Mouse (Mus musculus) gonadal fat pad, adult 2 months (tissue): ENCODE results near the gene Scai. TPM values are rescaled to one million over a fixed set of nuclear protein-coding genes. Genes with fewer than 3 reads are reported as not detected.
A peak's percentile ranks its signal among the peaks of the same experiment; 100 is the strongest.
"Not testable (repeated sequence)": the region's sequence is repeated elsewhere in the genome, so short reads cannot be mapped to it uniquely, and the experiment has no call there.

ENCODE experiments used
- DNase-seq: peaks from one replicate; pipeline ENCODE4 v3.0.0-alpha.2; 2012; ENCODE audit warnings: low read depth
- polyA plus RNA-seq: library from polyadenylated mRNA; depleted of rRNA; stranded (reverse); fragments of >200 nt; gene quantifications from 2 replicates; pipeline ENCODE4 v1.2.3, GENCODE M21; 2012

Gene Scai
- polyA plus RNA-seq, 1 experiment: 3.3 TPM

DNA sequence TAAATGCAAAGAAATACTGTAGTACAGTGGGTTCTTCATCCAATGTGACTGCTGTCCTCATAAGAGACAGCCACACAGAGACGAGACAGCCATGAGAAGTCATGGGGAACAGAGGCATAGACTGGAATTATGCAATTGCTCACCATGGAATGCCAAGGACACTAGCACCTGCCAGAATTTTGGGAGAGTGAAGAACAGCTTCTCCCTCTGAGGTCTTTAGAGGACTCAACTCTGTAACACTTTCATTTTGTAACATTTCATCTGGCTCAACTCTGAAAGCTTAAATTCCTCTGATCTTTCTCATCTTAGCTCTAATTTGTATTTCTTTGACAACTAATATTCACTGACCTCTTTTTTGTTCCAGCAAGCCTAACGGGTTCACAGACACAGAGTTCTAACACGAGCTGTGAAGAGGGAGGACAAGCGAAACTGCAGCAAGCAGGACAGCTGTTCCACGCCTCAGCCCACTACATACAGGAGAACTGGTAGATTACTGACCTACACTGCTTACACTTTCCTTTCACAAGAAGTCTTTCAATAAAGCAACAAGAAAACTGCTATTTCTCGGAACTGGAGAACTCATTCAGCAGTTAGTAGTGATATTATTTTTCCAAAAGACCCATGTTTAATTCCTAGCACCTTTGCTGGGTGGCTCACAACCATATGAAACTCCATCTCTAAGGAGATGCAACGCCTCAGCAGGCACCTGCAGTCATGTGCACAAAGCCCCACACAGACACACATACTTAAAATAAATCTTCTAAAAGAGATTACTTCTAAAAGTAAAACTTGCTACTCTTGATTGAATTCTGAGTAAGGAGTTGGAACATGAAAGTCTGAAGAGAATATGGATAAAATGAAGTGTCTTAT is 49.7 kb downstream of the Scai start:
- DNase-seq: peak; percentile 42

DNA sequence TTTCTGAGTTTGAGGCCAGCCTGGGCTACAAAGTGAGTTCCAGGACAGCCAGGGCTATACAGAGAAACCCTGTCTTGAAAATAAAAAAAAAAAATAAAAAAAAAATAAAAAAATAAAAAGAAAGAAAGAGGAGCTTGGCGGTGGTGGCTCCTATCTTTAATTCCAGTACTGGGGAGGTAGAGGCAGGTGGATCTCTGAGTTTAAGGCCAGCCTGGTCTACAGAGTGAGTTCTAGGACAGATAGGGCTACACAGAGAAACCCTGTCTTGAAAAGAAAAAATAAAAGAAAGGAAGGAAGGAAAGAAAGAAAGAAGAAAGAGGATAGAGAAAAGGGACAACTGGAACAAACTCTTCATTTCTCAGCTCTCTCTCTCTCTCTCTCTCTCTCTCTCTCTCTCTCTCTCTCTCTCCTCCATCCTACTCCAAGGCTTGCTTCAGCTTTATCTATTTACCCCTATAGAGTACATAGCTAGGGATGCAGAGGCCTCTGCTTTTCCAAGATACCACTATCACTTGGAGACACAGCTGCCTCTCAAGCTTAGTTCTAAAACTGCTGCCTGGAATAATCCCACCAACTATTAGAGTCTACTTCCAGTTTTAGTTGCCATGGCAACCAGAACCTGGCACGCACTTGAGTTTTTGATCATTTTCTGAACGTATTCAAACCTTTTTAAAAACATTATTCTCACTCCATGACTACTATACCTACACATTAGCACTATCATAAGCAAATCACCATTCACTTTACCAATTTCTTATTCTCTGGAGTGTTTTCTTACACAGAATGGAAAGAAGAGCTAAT is 60.8 kb downstream of the Scai start:
- DNase-seq: no peak

DNA sequence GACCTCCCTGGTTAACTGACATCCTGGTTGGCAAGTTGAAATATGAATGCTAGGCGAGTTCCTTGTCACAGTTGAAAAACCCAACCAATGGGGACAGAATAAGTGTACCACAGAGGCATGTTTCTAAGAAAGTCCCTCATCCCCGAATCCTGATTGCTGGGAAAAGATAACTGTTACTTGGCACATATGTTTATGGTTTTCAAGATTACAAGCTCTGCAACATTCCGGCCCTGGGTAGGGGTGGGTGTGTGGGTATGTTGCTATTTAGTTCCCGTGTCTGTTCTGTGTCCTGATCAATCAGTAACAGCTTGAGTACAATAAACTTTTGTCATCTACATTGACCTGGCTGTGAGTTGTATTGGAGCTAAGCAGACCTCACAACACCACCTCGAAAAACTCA is 66.4 kb downstream of the Scai start:
- DNase-seq: no peak

DNA sequence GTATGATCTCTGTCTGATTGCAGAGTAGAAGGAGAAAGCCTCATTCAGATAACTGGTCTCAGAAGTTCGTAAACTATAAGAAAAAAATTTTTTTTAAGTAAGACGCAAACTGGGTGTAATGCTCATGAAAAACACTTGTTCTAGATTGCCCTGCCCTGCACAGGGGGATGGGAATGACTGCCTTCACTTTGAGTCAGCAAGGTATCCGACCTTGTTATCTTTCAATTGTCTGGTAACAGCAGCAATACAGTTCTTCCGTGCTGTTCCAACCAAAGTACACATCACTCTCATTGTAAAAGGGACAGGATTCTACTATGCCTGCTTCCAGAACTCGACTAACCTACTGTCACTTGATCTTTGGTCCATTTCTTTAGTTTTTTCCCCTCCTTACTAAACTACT is 69.4 kb downstream of the Scai start:
- no peak for DNase-seq

DNA sequence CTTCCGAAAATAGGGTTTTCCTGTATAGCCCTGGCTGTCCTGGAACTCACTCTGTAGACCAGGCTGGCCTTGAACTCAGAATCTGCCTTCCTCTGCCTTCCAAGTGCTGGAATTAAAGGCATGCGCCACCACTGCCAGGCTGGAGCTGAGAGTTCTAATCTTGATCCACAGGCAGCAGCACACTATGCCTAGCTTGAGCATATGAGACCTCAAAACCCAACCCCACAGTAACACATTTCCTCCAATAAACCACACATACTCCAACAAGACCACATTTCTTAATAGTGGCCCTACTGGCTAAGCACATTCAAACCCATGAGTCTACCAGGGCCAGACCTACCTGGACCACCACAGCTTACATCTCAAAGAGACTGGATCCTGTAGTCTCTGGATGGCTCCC is 74.0 kb downstream of the Scai start:
- DNase-seq: no peak

DNA sequence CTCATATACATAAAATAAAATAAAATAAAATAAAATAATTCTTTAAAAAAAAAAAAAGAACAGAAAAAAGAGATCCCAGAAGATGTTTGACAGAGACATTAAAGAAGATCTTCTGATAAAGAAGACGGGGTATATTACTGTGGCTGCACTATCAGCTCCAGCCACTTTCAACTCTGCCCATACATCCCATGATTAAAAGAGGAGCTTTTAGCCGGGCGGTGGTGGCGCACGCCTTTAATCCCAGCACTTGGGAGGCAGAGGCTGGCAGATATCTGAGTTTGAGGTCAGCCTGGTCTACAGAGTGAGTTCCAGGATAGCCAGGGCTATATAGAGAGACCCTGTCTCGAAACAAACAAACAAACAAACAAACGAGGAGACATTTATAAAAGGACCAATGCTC is 76.4 kb downstream of the Scai start:
- no peak for DNase-seq

DNA sequence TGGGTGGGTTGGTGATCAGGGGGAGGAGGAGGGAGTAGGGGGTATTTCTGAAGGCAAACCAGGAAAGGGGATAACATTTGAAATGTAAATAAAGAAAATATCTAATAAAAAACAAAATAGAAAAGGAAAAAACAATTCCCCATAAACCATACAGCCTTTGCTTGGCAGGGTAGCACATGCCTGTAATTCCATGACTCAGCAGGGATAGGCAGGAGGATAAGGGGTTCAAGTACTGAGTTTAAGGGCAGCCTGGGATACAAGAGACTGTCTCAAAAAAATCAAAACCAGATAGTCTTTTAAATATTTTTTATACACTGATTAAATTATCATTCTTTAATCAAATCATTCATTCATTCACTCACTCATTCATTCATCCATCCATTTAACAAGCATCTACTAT is 80.0 kb downstream of the Scai start:
- DNase-seq: no peak

DNA sequence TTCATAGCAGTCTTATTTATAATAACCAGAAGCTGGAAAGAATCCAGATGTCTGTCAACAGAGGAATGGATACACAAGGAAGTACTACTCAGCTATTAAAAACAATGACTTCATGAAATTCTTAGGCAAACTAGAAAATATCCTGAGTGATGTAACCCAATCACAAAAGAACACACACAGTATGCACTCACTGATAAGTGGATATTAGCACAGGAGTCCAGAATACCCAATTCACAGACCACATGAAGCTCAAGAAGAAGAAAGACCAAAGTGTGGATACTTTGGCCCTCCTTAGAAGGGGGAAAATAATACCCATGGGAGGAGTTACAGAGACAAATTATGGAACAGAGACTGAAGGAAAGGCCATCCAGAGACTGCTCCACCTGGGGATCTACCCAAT is 80.8 kb downstream of the Scai start:
- not testable (repeated sequence) for DNase-seq

DNA sequence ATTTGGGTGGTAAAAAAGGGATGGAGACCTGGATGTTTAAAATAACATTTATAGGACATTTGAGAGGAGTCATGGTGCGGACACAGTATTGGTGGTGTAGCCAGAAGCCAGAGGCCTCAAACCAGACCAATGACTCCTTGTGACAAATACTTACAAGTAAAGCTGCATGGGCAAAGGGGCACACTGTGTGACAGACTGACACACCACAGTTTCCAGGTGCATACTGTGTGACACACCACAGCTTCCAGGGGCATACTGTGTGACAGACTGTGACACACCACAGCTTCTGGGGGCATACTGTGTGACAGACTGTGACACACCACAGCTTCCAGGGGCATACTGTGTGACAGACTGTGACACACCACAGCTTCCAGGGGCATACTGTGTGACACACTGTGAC is 90.6 kb downstream of the Scai start:
- DNase-seq: not testable (repeated sequence)

DNA sequence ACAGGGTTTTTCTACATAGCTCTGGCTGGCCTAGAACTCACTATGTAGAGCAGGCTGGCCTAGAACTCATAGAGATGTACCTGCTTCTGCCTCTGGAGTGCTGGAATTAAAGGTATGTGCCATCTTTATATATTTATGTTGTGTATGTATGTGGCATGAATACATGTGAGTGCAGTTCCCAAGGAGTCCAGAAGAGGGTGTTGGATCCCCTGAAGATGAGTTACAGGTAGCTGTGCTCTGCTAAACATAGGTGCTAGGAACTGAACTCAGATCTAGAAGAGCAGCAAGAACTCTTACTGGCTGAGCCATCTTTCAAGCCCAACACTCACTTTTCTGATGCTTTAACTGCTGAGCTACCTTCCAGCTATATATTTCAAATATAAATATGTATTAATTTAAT is 92.5 kb downstream of the Scai start:
- DNase-seq: no peak

DNA sequence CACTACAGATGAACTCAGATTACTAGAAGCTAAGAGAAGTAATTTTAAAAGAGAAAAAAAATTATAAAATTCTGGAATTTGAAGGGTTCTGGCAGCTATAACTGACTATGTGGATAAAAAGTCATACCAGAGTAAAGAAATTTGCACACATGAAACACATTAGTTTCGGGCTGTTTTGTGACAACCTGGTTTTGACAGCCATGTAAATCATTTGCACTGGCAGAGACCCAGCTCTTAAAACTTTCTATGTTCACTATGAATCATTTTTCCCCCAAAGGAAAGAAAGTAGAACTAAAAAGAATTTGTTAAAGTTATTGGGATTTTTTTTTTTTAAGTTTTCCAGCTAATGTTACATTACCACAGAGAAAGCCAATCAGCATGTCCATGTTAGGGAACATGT is 98.6 kb downstream of the Scai start:
- DNase-seq: no peak

DNA sequence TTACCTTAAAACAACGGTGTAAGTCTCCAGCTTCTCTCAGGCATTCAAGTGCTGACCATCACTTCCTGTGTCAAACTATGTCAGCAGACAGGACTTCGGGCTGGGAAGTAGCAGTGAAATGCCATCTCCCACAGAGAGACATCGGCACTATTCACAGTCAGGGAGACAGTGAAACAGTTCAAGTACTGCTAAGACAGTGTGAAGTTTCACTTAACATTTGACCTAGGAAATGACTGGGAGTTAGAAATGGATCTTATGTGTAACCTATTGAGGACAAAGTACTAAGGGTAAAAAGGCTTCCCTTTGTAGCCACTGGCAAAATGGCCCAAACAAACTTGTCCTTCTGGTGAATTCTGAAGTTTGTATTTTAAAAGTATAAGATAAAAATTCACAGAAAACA is 107.8 kb downstream of the Scai start:
- DNase-seq: no peak

DNA sequence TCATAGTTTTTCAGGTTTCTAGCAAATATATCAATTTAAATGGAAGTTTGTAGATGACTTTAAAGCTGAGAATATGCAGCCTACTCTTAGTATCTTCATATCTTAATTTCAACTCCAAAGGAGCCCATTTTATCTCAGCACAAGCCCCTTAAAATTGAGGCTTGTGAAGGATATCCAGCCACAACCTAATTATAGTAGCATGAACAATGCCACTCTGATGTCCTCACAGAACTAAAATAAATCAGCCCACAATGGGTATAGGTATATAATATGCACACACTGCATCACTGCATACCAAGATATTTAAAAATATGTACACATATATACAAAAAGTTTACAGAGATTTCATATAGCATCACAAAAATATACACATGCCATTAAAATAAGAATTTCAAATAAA is 119.9 kb downstream of the Scai start:
- no peak for DNase-seq

DNA sequence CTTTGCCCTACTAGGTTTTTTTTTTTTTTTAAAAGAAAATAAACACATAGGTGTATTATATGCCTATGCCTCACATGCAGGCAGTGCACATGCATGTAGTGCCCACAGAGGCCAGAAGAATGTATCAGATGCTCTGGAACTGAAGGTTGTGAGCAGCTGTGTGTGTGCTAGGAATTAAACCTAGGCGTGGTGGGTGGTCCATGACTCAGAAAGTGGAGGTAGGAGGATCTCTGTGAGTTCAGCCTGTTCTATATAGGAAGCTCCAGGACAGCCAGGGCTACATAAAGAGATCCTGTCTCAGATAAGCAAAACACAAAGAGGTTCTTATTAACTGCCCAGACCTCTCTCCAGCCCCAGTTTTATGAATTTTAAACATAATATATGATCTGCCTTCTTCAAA is 121.4 kb downstream of the Scai start:
- DNase-seq: no peak

DNA sequence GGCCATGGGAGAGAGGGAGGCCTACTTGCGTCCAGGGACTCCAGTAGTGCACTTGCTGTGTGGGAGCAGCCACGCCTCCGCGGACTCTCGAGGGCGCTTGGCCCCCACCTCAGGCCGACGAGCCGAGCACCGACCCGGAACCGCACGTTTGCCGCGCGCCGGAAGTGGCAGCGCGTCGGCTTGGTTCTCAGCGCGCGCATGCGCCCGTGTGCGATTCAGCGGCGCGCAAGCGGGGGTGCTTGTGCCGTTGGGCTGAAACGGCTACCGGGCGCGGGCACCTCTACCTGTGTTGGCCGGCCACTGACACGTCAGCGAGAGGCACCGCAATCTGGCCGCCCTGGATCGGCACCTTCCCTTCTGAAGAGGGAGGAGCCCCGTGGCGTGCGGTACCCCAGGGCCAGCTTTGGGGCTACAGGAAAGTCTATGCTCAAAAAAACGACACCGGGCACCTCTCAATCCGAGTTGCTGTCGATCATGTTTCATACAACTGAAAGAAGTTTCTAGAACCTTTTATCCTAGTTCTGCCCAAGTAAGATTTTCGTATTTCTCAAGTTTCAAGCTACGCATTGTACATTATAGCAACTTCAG is 125.0 kb downstream of the Scai start, which contains the start of gene Golga1:
Gene Golga1 (minus strand): TSS at position 142 of the 588 bp plus-strand sequence.
- no peak for DNase-seq

DNA sequence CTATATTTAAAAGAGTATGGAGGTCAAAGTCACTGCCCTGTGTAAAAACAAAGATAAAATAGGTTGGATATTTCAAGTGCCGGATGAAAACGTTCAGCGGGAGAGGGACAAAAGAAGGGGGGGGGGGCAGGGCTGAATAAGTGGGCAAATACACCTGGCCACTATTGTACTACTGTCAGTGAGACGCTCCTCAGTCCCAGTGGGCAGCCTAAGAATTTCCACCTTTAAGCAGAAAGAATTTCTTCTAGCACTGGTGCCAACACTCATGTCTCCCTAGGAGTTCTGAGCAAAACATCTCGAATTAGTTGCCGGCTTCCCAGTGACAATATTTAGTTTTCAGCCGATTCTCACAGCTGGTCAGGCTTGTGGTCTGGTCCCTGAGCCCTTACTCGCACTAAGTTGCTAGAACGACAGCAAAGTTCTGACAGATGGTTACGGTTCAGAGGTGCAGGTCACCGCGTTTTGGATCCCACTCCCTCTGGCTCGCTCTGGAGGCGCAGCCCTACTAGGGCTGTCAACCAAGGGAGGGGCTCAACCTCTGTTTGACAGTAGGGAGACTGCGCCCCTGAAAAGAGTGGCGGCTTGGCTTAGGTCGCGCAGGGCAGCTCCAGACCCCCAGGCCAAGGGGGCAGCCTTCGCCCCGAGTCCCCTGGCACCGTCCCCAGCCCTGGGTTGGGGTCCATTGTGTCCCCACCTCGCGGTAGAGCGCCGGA is 125.7 kb downstream of the Scai start:
- DNase-seq: no peak

DNA sequence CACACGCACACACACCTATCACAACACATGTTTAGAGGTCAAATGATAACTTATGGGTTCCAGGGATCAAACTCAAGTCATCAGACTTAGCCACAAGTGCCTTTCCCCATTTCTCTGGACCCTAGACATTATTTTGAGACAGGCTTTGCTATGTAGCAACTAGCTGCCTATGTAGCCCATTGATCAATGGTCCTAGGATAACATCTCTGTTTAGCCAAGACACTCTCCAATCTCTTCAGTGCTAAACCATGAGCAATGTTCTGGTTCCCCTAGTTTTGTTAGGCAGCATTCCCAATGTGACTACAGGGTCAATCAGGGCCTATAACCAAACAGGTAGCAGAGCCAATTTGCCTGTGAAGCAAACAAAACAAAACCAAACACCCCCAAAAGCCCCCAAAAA is 142.0 kb downstream of the Scai start:
- no peak for DNase-seq

DNA sequence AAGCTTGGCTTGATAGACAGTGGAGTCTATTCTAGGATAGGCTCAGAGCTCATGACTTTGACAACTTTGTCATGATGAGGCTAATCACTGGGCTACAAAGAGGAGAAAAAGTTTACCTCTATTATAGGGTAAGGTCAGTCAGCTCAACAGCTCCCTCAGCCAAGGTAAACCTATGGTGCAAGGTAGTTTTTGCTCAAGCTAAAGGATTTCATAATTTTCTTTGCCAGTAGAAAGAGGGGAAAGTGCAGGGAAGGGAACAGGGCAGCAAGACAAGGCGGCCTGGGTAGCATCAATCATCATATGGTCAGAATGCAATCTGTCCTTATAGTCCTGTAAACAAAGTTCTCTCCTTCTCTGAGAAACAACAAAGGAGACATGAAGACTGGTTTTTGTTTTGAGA is 150.3 kb downstream of the Scai start:
- DNase-seq: peak; percentile 77

DNA sequence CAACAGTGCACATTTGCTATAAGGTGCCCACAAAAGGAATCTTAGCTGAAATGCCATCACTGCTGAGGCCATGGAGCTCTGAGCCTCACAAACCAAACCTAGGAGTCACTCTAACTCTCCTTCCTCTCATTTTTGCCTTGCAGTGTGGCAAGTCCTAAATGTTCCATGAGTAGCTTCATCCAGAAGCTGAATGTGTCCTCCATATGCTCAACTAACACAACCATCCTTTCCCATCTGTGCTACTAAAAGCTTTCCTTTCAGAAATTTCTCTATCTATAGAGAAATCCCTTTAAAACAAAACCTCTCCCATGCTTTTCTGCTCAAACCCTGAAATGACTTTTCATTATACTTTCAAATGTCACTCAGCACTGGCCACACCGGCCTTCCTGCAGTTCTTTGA is 158.9 kb downstream of the Scai start:
- DNase-seq: no peak

DNA sequence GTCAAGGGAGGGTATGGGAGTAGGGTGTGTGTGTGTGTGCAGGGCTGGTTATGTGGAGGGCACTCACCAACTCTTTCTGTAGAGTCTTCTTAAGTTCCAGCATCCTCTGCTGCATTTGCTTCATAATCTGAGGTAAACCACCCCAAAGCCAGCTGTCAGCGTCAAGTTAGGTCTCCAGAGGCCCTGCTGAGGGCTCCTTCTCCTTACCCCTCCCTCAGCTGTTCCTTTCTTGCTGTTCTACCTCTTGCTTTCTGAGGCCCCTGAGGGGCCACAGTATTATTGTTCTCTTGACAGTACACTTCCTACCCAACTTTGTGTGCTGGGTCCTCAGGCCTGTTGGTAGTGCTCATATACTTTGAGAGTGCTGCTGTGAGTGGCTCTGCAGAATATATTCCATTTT is 170.5 kb downstream of the Scai start:
- no peak for DNase-seq

DNA sequence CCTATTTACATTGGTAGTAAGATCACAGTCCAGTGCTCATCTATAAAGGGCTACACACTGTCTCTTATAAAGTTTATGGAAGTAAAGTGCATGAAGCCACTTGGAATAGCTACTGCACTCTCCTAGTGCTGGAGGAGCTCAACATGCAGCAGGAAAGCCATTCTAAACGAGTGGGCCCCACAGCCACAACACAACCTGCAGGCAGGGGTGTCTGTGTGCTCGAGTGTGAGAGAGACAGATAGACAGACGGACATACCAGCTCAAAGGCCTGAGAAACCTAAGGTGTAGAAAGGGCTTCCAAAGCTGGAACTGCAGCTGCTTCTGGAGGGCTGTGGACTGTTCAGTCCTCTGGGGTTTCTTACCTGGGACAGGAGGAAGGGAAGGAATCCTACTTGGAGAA is 174.0 kb downstream of the Scai start:
- DNase-seq: no peak
